Mouse (Mus musculus) lung, adult 2 months (tissue): Measurements from ENCODE around the gene Hes1. TPM values are rescaled to one million over a fixed set of nuclear protein-coding genes. Genes with fewer than 3 reads are reported as not detected.

ENCODE experiments used
- DNase-seq: peaks from one replicate; pipeline ENCODE4 v3.0.0; 2022
- H3K4me1 ChIP-seq: fragments of 200-500 bp; 2 replicates; pipeline ENCODE4 v1.6.1; 2011; ENCODE audit warnings: low read length; ENCODE audit not compliant: control insufficient read depth, insufficient read depth
- H3K4me3 ChIP-seq: fragments of 200-500 bp; replicated peaks from 2 replicates; pipeline ENCODE3; 2011; ENCODE audit warnings: low read depth, mild to moderate bottlenecking, control low read depth, low read length; ENCODE audit errors: extremely low read depth
- CTCF ChIP-seq: fragments of 200-500 bp; IDR thresholded peaks from 2 replicates; pipeline ENCODE4 v1.5.1; 2011; ENCODE audit warnings: mild to moderate bottlenecking, low read length, control low read depth; ENCODE audit not compliant: insufficient read depth
- POLR2A ChIP-seq: fragments of 200-500 bp; IDR thresholded peaks from 2 replicates; pipeline ENCODE4 v1.6.1; 2011; ENCODE audit warnings: low read depth, mild to moderate bottlenecking, control low read depth, low read length, borderline replicate concordance; ENCODE audit errors: extremely low read depth
- WGBS: fragments of 180-500 bp; shearing (Covaris S2); methylation state at CpG from one replicate; pipeline ENCODE4 v1.1.7; 2018; 5-methylcytosine and 5-hydroxymethylcytosine counted together
- polyA plus RNA-seq: library from polyadenylated mRNA; depleted of rRNA; stranded (reverse); fragments of >200 nt; gene quantifications from 2 replicates; pipeline ENCODE4 v1.2.3, GENCODE M21; 2012

Hes1 gene
- polyA plus RNA-seq, 1 experiment, result 167 TPM

- WGBS, result 22% methylated on average over 36 of the region's 36 CpGs
- TF ChIP-seq CTCF (no peak), POLR2A (peak; percentile 19; the same call in 1 of the 2 replicates)
- peak; percentile 51 for DNase-seq
- peak overlapping the region; percentile 28 for H3K4me3 ChIP-seq
- peaks cover 12% of the 10 kb centered on the region for H3K4me1 ChIP-seq
These were observed 4.1 kb downstream of the Hes1 start for GRCm38 (mm10) chr16:30068041-30069020.

GRCm38 (mm10) chr16:30069580-30069949 lies 5.4 kb downstream of the Hes1 start:
- TF ChIP-seq CTCF (no peak), POLR2A (no peak)
- DNase-seq, result peak; percentile 68
- Histone ChIP-seq H3K4me3 (peak overlapping the region; percentile 31), H3K4me1 (peaks cover 12% of the 10 kb centered on the region)
- WGBS, result 9% methylated on average over 4 of the region's 4 CpGs

- DNase-seq, result peak; percentile 84
- Histone ChIP-seq H3K4me3 (peak overlapping the region; percentile 53), H3K4me1 (peaks cover 12% of the 10 kb centered on the region)
- 1% methylated on average over 74 of the region's 82 CpGs for WGBS
- TF ChIP-seq CTCF (no peak), POLR2A (no peak)
These were observed 6.0 kb downstream of the Hes1 start for GRCm38 (mm10) chr16:30069950-30070770.

- 12% methylated on average over 12 of the region's 12 CpGs for WGBS
- no peak for DNase-seq
- TF ChIP-seq CTCF, result no peak
- no peak for TF ChIP-seq POLR2A
- Histone ChIP-seq H3K4me1 (peaks cover 12% of the 10 kb centered on the region), H3K4me3 (peak overlapping the region; percentile 53)
These were observed 6.6 kb downstream of the Hes1 start for GRCm38 (mm10) chr16:30070771-30071191.

GRCm38 (mm10) chr16:30073317-30073716 lies 9.1 kb downstream of the Hes1 start:
- peaks cover 6% of the 10 kb centered on the region for H3K4me1 ChIP-seq
- 98% methylated on average over 1 of the region's 1 CpGs for WGBS
- no peak for DNase-seq
- H3K4me3 ChIP-seq, result no peak overlapping the region
- TF ChIP-seq CTCF (no peak), POLR2A (no peak)

GRCm38 (mm10) chr16:30081498-30081897 lies 17.3 kb downstream of the Hes1 start:
- WGBS, result 75% methylated on average over 4 of the region's 4 CpGs
- TF ChIP-seq POLR2A (no peak), CTCF (no peak)
- Histone ChIP-seq H3K4me1 (0 out of 2 replicates have a peak, but pooled peaks cover 3% of the 10 kb centered on the region), H3K4me3 (no peak overlapping the region)
- DNase-seq, result no peak

GRCm38 (mm10) chr16:30081980-30082379 lies 17.8 kb downstream of the Hes1 start:
- WGBS, result 88% methylated on average over 4 of the region's 4 CpGs
- Histone ChIP-seq H3K4me1 (0 out of 2 replicates have a peak, but pooled peaks cover 3% of the 10 kb centered on the region), H3K4me3 (no peak overlapping the region)
- TF ChIP-seq POLR2A (no peak), CTCF (no peak)
- DNase-seq, result no peak

- TF ChIP-seq POLR2A, result no peak
- no peak overlapping the region for H3K4me3 ChIP-seq
- DNase-seq, result no peak
- WGBS, result 96% methylated on average over 8 of the region's 8 CpGs
- H3K4me1 ChIP-seq, result 0 out of 2 replicates have a peak, but pooled peaks cover 3% of the 10 kb centered on the region
These were observed 18.8 kb downstream of the Hes1 start for GRCm38 (mm10) chr16:30082965-30083364.

GRCm38 (mm10) chr16:30083536-30083935 lies 19.4 kb downstream of the Hes1 start:
- no peak for DNase-seq
- Histone ChIP-seq H3K4me3 (no peak overlapping the region), H3K4me1 (0 out of 2 replicates have a peak, but pooled peaks cover 3% of the 10 kb centered on the region)
- TF ChIP-seq POLR2A (no peak), CTCF (no peak)
- WGBS, result 42% methylated on average over 3 of the region's 3 CpGs

- 95% methylated on average over 5 of the region's 5 CpGs for WGBS
- TF ChIP-seq POLR2A, result no peak
- no peak for TF ChIP-seq CTCF
- Histone ChIP-seq H3K4me1 (no peaks in the 10 kb centered on the region), H3K4me3 (no peak overlapping the region)
- no peak for DNase-seq
These were observed 24.5 kb downstream of the Hes1 start for GRCm38 (mm10) chr16:30088646-30089045.
